Mouse (Mus musculus): ENCODE data around the gene Snapin. TPM values are rescaled to one million over a fixed set of nuclear protein-coding genes. Genes with fewer than 3 reads are reported as not detected.

Snapin gene
- total and polyA plus RNA-seq, 3 experiments, result 18.9 to 39.8 (median 37.8) TPM

DNA sequence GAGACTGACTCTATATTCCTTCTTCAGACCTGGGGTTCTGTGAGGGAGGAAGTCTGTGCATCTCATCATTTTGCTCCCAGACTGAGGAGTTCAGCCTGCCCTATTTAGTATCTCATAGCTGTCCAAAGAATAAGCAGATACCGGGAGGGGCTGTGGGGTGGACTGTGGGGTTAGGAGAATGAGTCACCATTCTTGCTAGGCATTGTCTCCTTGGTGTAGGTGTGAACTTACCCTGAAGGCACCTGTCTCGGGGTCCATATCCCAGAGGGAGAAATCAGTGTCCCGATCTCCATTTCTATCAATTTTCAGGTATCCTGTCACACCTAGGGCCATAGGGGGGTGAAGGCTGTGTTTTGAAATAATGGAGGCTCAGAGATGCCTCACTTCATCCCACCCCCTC is 28.9 kb downstream of the Snapin start:
- TF ChIP-seq HCFC1 (IDR thresholded peaks at IDR 0.05; ENCODE audit: low read depth, low read length), result no peak
- no peak for TF ChIP-seq E2F4 (IDR thresholded peaks at IDR 0.05; ENCODE audit: insufficient replicate concordance, low read depth, low read length)
- TF ChIP-seq RCOR1 (conservative IDR thresholded peaks at IDR 0.05; ENCODE audit: low read depth, low read length), result no peak
- TF ChIP-seq ZMIZ1 (IDR thresholded peaks at IDR 0.05; ENCODE audit: low read depth, low read length), result no peak
- no peak for TF ChIP-seq PAX5 (IDR thresholded peaks at IDR 0.05; ENCODE audit: low read length)
- TF ChIP-seq ETS1 (conservative IDR thresholded peaks at IDR 0.05; ENCODE audit: low read depth, low read length), result no peak
- TF ChIP-seq IRF4 (IDR thresholded peaks at IDR 0.05; ENCODE audit: low read depth, low read length), result no peak
- no peak for TF ChIP-seq TBP (conservative IDR thresholded peaks at IDR 0.05; ENCODE audit: low read depth, low read length)
- TF ChIP-seq MAX (IDR thresholded peaks at IDR 0.05; ENCODE audit: low read length), result no peak
- no peak for TF ChIP-seq BHLHE40 (IDR thresholded peaks at IDR 0.05; ENCODE audit: low read depth, low read length)
- TF ChIP-seq CHD1 (IDR thresholded peaks at IDR 0.05; ENCODE audit: low read depth, low read length), result no peak
- no peak for TF ChIP-seq USF1 (IDR thresholded peaks at IDR 0.05; ENCODE audit: low read depth, low read length)
- TF ChIP-seq MEF2A (IDR thresholded peaks at IDR 0.05; ENCODE audit: borderline replicate concordance, low read depth, low read length), result no peak
- TF ChIP-seq ZKSCAN1 (IDR thresholded peaks at IDR 0.05; ENCODE audit: borderline replicate concordance, low read depth, low read length), result no peak
- no peaks in the 10 kb centered on the region for H3K36me3 ChIP-seq (replicated peaks in 1 of 2; ENCODE audit: control insufficient read depth in 1 of 2, insufficient read depth in 1 of 2, low read length in 1 of 2)
- H3K9me3 ChIP-seq (replicated peaks; ENCODE audit: low read length), result peaks cover 11% of the 10 kb centered on the region
- dilution Hi-C loops (cut with MboI; ENCODE audit: extremely low pct_ligation_motif_present, extremely low pct_unique_long_range_greater_than_20kb, low sequenced_read_pairs), result no loop called here
- H3K9ac ChIP-seq (ENCODE audit: insufficient read depth, low read depth), result no peak overlapping the region
- no peak overlapping the region for H3K27ac ChIP-seq (ENCODE audit: insufficient read depth, low read depth)
- H3K4me1 ChIP-seq (ENCODE audit: control insufficient read depth in 1 of 2, insufficient read depth in 2 of 2), result peaks cover 4 to 7% of the 10 kb centered on the region in 2 experiments; a peak in 2 of 4 replicates
- no peak overlapping the region for H3K4me2 ChIP-seq (ENCODE audit: insufficient read depth, low read depth, poor library complexity, severe bottlenecking)
- no peaks in the 10 kb centered on the region for H3K79me2 ChIP-seq (replicated peaks; ENCODE audit: control insufficient read depth, extremely low read depth, insufficient read depth, poor library complexity, severe bottlenecking)
- in situ Hi-C loops (cut with MboI; ENCODE audit: low pct_ligation_motif_present, low pct_unique_long_range_greater_than_20kb, low sequenced_read_pairs), result no loop called here
- no peak overlapping the region for H3K4me3 ChIP-seq (replicated peaks in 1 of 3; ENCODE audit: low read depth in 2 of 3, low read length in 2 of 3, poor library complexity in 1 of 3)
- H3K27me3 ChIP-seq (replicated peaks), result peaks cover 25% of the 10 kb centered on the region
- no peak for DNase-seq (ENCODE audit: extremely low read depth)

DNA sequence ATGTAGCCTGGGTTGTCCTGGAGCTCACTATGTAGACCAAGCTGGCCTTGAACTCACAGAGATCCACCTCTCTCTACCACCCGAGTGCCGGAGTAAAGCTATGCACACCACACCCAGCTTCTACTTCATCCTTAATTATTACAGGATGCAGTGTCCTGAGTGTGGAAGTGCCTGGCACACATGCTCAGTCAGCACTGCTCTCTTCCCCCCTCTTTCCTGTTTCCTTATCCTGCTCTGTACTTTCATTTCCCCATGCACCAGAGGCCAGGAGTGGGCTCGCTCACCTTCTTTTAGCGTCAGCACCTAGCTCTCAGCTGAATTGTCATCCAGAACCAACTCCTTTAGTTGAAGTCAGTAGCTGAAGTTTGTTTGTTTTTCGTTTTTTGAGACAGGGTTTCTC is 30.5 kb downstream of the Snapin start:
- in situ Hi-C loops (cut with MboI; ENCODE audit: low pct_ligation_motif_present, low pct_unique_long_range_greater_than_20kb, low sequenced_read_pairs) (no loop called here), dilution Hi-C loops (cut with MboI; ENCODE audit: extremely low pct_ligation_motif_present, extremely low pct_unique_long_range_greater_than_20kb, low sequenced_read_pairs) (no loop called here)
- H3K9me3 ChIP-seq (replicated peaks; ENCODE audit: low read length), result peaks cover 8% of the 10 kb centered on the region
- TF ChIP-seq PAX5 (IDR thresholded peaks at IDR 0.05; ENCODE audit: low read length) (no peak), BHLHE40 (IDR thresholded peaks at IDR 0.05; ENCODE audit: low read depth, low read length) (no peak), JUND (conservative IDR thresholded peaks at IDR 0.05; ENCODE audit: low read depth, low read length) (no peak), MAX (IDR thresholded peaks at IDR 0.05; ENCODE audit: low read length) (no peak), UBTF (IDR thresholded peaks at IDR 0.05; ENCODE audit: low read depth, low read length) (no peak), CHD2 (IDR thresholded peaks at IDR 0.05; ENCODE audit: low read length) (no peak), ELF1 (IDR thresholded peaks at IDR 0.05; ENCODE audit: low read depth, low read length) (no peak), POLR2AphosphoS2 (IDR thresholded peaks at IDR 0.05; ENCODE audit: low read depth, low read length) (no peak), MEF2A (IDR thresholded peaks at IDR 0.05; ENCODE audit: borderline replicate concordance, low read depth, low read length) (no peak)
- no peak overlapping the region for H3K27ac ChIP-seq (ENCODE audit: insufficient read depth, low read depth)
- H3K79me2 ChIP-seq (replicated peaks; ENCODE audit: control insufficient read depth, extremely low read depth, insufficient read depth, poor library complexity, severe bottlenecking), result no peaks in the 10 kb centered on the region
- peaks cover 26% of the 10 kb centered on the region for H3K27me3 ChIP-seq (replicated peaks)
- H3K4me2 ChIP-seq (ENCODE audit: insufficient read depth, low read depth, poor library complexity, severe bottlenecking), result no peak overlapping the region
- no peak for DNase-seq (ENCODE audit: extremely low read depth)
- no peak overlapping the region for H3K4me3 ChIP-seq (replicated peaks in 1 of 3; ENCODE audit: low read depth in 2 of 3, low read length in 2 of 3, poor library complexity in 1 of 3)
- H3K4me1 ChIP-seq (ENCODE audit: control insufficient read depth in 1 of 2, insufficient read depth in 2 of 2), result peaks cover 0 to 4% of the 10 kb centered on the region in 2 experiments; a peak in 2 of 4 replicates
- no peak overlapping the region for H3K9ac ChIP-seq (ENCODE audit: insufficient read depth, low read depth)
- no peaks in the 10 kb centered on the region for H3K36me3 ChIP-seq (replicated peaks in 1 of 2; ENCODE audit: control insufficient read depth in 1 of 2, insufficient read depth in 1 of 2, low read length in 1 of 2)
